Mouse (Mus musculus) kidney, embryonic 14.5 days (tissue): ENCODE measurements around the gene Agap1. TPM values are rescaled to one million over a fixed set of nuclear protein-coding genes. Genes with fewer than 3 reads are reported as not detected.
A peak's percentile ranks its signal among the peaks of the same experiment; 100 is the strongest.

Source experiments
- ATAC-seq: fragments of 200-750 bp; cut with Nextera tagmentation; 2 replicates; pipeline ENCODE4 v1.8.0; 2017; ENCODE audit warnings: moderate number of reproducible peaks, mild to moderate bottlenecking, moderate TSS enrichment, moderate library complexity; ENCODE audit not compliant: low FRiP score, low TSS enrichment
- H3K27ac ChIP-seq: fragments of 300-500 bp; sonication (generic); 2 replicates; pipeline ENCODE4 v1.5.1; 2014; ENCODE audit warnings: low read depth, mild to moderate bottlenecking, low read length, moderate library complexity, mixed read lengths
- H3K27me3 ChIP-seq: fragments of 300-500 bp; sonication (generic); 2 replicates; pipeline ENCODE4 v1.6.1; 2014; ENCODE audit warnings: mild to moderate bottlenecking, low read length; ENCODE audit not compliant: control insufficient read depth, insufficient read depth
- H3K36me3 ChIP-seq: fragments of 300-500 bp; sonication (generic); 2 replicates; pipeline ENCODE4 v1.6.1; 2014; ENCODE audit warnings: low read length, mixed read lengths; ENCODE audit not compliant: control insufficient read depth, insufficient read depth
- H3K4me1 ChIP-seq: fragments of 300-500 bp; sonication (generic); 2 replicates; pipeline ENCODE4 v1.6.1; 2014; ENCODE audit warnings: low read length, mixed read lengths; ENCODE audit not compliant: control insufficient read depth, insufficient read depth
- H3K4me2 ChIP-seq: fragments of 300-500 bp; sonication (generic); replicated peaks from 2 replicates; pipeline ENCODE4 v1.6.1; 2014; ENCODE audit warnings: low read depth, mild to moderate bottlenecking, low read length
- H3K4me3 ChIP-seq: fragments of 300-500 bp; sonication (generic); 2 replicates; pipeline ENCODE4 v1.5.1; 2014; ENCODE audit warnings: mild to moderate bottlenecking, low read length
- H3K9ac ChIP-seq: fragments of 300-500 bp; sonication (generic); 2 replicates; pipeline ENCODE4 v1.6.1; 2014; ENCODE audit warnings: low read depth, mild to moderate bottlenecking, low read length, moderate library complexity
- H3K9me3 ChIP-seq: fragments of 300-500 bp; sonication (generic); 2 replicates; pipeline ENCODE4 v1.6.1; 2016; ENCODE audit warnings: low read length; ENCODE audit not compliant: control insufficient read depth
- WGBS: fragments of 180-500 bp; shearing (Covaris S2); extraction: QIAGEN DNeasy Blood & Tissue Kit; methylation state at CpG from one replicate; pipeline ENCODE4 v1.1.7; 2014; 5-methylcytosine and 5-hydroxymethylcytosine counted together
- polyA plus RNA-seq: library from polyadenylated mRNA; unstranded; fragments of >200 nt; fragmentation: Nextera tagmentation; extraction: Ambion mirVana; gene quantifications from 2 replicates; pipeline ENCODE4 v1.2.1, GENCODE M21; 2014

Agap1 gene
- polyA plus RNA-seq, 1 experiment from 2014 or later, result 19.3 TPM

DNA sequence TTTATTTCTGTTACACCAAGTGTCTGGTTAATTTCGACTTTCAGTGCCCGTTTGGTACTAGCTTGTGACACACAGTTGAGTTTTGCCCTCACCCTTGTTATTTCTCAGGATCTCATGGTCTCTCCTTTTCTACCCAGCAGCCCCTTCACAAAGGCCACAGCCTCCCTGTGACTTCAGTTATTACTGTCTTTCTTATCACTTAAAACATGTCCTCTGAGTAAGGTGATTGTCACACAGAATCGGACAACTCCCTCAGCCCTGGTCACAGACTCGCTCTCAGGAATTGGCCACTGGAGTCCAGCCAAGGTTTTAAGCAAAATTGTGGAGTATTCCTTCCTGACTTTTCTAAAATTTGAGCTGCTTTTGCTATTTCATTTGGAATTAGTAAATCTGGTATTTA is 176.2 kb downstream of the Agap1 start:
- Histone ChIP-seq H3K36me3 (peaks cover 27% of the 10 kb centered on the region; the same call in 1 of the 2 replicates), H3K4me1 (no peaks in the 10 kb centered on the region), H3K27me3 (no peaks in the 10 kb centered on the region), H3K4me2 (no peak overlapping the region), H3K4me3 (no peak overlapping the region), H3K9ac (no peak overlapping the region), H3K27ac (no peak overlapping the region), H3K9me3 (no peaks in the 10 kb centered on the region)
- whole genome bisulfite sequencing, result 84% methylated on average over 4 of the region's 4 CpGs
- ATAC-seq, result no peak

DNA sequence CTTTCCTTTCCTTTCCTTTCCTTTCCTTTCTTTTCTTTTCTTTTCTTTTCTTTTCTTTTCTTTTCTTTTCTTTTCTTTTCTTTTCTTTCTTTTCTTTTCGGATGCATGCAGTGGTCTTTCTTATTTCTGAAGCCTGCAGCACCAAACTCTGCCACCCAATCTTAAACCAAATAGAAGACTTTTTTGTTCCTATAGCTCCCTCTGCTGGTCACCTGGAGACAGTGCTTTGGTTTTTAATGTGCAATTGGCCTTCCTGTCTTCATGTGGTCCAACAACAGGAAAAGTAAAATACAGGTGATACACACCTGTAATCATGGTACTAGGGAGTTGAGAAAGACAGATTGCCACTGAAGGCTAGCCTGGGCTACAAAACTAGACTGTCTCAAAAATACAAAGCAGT is 177.1 kb downstream of the Agap1 start:
- no peak for ATAC-seq
- no peak overlapping the region for H3K4me2 ChIP-seq

DNA sequence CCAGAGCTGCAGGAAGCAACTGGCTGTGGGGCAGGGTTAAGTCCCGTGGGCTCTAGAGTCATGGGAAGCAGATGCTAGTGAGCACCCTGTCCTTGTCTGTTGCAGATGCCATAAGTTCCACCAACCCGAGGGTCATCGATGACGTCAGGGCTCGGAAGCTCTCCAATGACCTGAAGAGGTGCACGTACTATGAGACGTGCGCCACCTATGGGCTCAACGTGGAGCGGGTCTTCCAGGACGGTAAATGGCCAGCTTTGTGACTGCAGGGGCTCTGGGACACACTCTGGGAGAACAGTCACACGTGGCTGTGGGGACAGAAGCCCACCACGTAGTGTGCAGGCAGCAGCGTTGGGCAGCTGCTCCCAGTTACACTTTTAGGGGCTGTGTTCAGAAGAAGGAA is 179.4 kb downstream of the Agap1 start:
- H3K4me2 ChIP-seq, result no peak overlapping the region
- peaks cover 26% of the 10 kb centered on the region; the same call in 1 of the 2 replicates for H3K36me3 ChIP-seq
- no peaks in the 10 kb centered on the region for H3K4me1 ChIP-seq
- no peaks in the 10 kb centered on the region for H3K27me3 ChIP-seq
- H3K27ac ChIP-seq, result no peak overlapping the region
- 77% methylated on average over 14 of the region's 14 CpGs for WGBS
- no peak overlapping the region for H3K9ac ChIP-seq
- ATAC-seq, result no peak
- no peaks in the 10 kb centered on the region for H3K9me3 ChIP-seq
- H3K4me3 ChIP-seq, result no peak overlapping the region

More for the DNA sequence above, 177.1 kb downstream of the Agap1 start:
- Histone ChIP-seq H3K27me3 (no peaks in the 10 kb centered on the region), H3K9ac (no peak overlapping the region), H3K9me3 (no peaks in the 10 kb centered on the region), H3K27ac (no peak overlapping the region), H3K4me1 (no peaks in the 10 kb centered on the region), H3K4me3 (no peak overlapping the region), H3K36me3 (peaks cover 31% of the 10 kb centered on the region; the same call in 1 of the 2 replicates)
- WGBS, result 37% methylated on average over 1 of the region's 1 CpGs

DNA sequence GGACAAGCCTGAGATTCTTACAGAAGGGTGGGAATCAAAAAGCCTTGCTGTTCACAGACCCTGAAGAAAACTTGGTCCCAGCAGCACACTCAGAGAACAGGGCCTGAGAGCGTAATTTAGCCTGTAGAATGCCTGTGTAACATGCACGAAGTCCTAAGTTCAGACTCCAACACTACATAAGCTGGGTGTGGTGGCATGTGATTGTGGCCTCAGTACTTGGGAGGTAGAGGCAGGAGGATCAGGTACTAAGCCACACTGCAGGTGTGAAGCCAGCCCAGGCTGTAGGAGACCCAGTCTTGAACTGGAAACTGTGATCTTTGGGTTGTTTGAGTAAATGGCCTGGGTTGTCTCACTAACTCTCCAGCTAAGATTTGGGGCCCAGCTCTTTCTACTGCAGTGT is 180.5 kb downstream of the Agap1 start:
- no peak overlapping the region for H3K4me3 ChIP-seq
- no peaks in the 10 kb centered on the region for H3K9me3 ChIP-seq
- no peaks in the 10 kb centered on the region for H3K27me3 ChIP-seq
- no peaks in the 10 kb centered on the region for H3K4me1 ChIP-seq
- H3K9ac ChIP-seq, result no peak overlapping the region
- H3K27ac ChIP-seq, result no peak overlapping the region
- no peak for ATAC-seq
- WGBS, result 91% methylated on average over 2 of the region's 2 CpGs
- no peak overlapping the region for H3K4me2 ChIP-seq
- peaks cover 22% of the 10 kb centered on the region; the same call in 1 of the 2 replicates for H3K36me3 ChIP-seq

DNA sequence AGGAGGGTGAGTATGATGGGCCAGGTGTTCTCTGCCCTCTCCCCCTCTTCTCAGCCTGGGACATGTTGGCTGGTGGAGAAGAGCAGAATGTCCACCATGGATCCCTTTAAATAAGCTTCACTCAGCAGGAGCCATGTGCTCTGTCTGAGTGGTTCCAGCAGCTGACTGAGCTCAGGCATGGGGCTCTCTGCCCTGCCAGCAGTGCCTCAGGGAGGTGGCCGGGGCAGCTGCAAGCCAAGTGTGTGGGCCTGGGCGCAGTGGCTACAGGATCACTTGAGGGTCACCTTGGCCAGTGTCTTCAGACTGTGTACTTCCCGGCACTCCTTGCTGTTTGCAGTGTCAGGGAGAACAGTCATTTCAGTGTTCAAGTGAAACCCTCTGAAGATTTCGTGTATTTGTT is 183.1 kb downstream of the Agap1 start:
- H3K27me3 ChIP-seq, result no peaks in the 10 kb centered on the region
- no peaks in the 10 kb centered on the region for H3K9me3 ChIP-seq
- H3K4me1 ChIP-seq, result no peaks in the 10 kb centered on the region
- H3K36me3 ChIP-seq, result peaks cover 24% of the 10 kb centered on the region; the same call in 1 of the 2 replicates
- no peak overlapping the region for H3K4me3 ChIP-seq
- WGBS, result 90% methylated on average over 4 of the region's 4 CpGs
- no peak overlapping the region for H3K9ac ChIP-seq
- ATAC-seq, result no peak
- no peak overlapping the region for H3K4me2 ChIP-seq
- H3K27ac ChIP-seq, result no peak overlapping the region

DNA sequence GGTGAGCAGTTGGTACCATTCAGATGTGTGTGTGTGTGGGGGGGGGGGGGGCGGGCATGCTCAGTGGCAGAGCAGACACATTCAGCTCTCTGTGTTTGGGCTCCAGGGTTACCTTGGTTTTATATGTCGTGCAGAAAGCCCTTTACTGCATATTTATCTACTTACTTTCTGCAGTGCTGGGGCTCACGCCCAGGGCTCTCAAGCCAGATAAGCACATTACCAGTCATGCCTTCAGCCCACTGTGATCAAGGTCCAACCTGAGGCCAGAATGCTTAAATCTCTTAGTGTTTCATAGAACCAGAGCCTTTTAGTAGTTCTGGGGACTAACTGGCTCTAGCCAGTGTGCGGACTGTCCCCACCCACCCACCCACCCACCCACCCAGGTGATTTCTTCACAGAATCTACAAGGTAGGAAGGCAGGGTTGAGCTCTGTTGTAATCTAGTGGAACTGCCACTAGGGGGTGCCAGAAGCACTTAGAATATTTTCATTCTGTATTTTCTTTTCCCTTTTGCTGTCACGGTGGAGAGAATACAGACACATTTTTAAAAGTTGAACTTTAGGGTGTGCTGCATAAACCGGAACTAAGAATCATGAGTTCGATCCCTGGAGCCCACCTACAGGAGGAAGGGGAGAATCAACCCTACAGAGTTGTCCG is 189.0 kb downstream of the Agap1 start:
- no peaks in the 10 kb centered on the region for H3K27me3 ChIP-seq
- 69% methylated on average over 8 of the region's 8 CpGs for WGBS
- no peak for ATAC-seq
- H3K4me2 ChIP-seq, result no peak overlapping the region
- 0 out of 2 replicates have a peak, but pooled peaks cover 3% of the 10 kb centered on the region for H3K36me3 ChIP-seq
- 0 out of 2 replicates have a peak, but pooled peaks cover 11% of the 10 kb centered on the region for H3K4me1 ChIP-seq
- H3K9me3 ChIP-seq, result no peaks in the 10 kb centered on the region
- H3K27ac ChIP-seq, result no peak overlapping the region
- H3K9ac ChIP-seq, result no peak overlapping the region
- H3K4me3 ChIP-seq, result no peak overlapping the region

DNA sequence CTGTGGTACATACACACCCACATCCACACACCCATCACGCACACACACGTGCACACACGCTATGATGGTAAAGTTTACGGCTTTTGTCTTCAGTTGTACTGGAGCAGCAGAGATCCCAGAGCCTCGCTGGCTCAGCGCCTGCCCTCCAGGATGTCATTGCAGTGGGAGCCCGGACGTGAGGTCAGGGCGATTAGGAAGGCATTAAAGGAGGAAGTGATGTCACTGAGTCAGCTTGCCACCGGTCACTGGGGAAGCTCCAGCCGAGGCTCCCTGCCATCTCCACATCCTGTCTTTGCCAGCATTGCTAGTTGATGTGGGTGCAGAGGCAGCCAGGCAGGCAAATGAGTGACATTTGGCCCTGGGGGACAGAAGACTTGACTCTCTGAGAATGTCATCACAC is 189.5 kb downstream of the Agap1 start:
- no peak overlapping the region for H3K9ac ChIP-seq
- 74% methylated on average over 11 of the region's 11 CpGs for WGBS
- ATAC-seq, result no peak
- H3K4me2 ChIP-seq, result no peak overlapping the region
- no peak overlapping the region for H3K4me3 ChIP-seq
- no peak overlapping the region for H3K27ac ChIP-seq
- H3K36me3 ChIP-seq, result 0 out of 2 replicates have a peak, but pooled peaks cover 3% of the 10 kb centered on the region
- no peaks in the 10 kb centered on the region for H3K9me3 ChIP-seq
- H3K4me1 ChIP-seq, result 0 out of 2 replicates have a peak, but pooled peaks cover 11% of the 10 kb centered on the region
- no peaks in the 10 kb centered on the region for H3K27me3 ChIP-seq

DNA sequence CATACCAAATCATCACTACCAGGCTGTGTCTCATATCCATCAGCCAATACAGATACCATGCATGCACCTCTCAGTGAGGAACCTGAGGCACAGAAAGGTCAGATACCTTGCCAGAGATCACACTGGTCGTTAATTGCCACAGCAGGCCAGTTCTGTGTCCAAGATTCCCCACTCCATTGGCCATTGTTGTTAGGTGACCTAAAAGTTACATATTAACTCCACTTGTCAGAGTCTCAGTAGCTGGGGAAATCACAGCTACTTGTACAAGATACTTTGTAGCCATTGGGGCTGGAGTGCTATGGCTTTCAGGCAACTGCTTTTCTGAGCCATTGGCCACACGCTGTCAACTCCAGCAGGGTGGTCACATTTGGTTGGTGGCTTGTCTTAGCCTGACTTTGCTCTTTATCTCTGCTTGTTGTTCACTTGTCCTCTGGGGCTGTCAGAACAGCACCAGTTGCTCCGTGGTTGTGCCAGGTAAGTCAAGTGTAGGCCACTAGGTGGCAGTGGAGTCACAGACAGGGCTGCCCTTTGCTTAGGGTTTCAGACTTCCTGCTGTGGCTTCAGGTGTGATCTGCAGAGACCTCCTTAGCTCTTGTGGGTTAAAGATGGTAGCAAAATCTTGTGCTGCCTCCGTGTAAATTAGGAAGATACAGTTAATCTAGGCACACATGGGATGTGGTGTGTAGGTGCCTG is 191.9 kb downstream of the Agap1 start:
- 15% methylated on average over 4 of the region's 4 CpGs for WGBS
- Histone ChIP-seq H3K9me3 (no peaks in the 10 kb centered on the region), H3K36me3 (no peaks in the 10 kb centered on the region), H3K27ac (no peak overlapping the region), H3K4me3 (peak overlapping the region; percentile 26; the same call in 1 of the 2 replicates), H3K4me1 (0 out of 2 replicates have a peak, but pooled peaks cover 11% of the 10 kb centered on the region), H3K9ac (no peak overlapping the region), H3K27me3 (no peaks in the 10 kb centered on the region), H3K4me2 (peak overlapping the region; percentile 48)
- ATAC-seq, result peak; percentile 58

DNA sequence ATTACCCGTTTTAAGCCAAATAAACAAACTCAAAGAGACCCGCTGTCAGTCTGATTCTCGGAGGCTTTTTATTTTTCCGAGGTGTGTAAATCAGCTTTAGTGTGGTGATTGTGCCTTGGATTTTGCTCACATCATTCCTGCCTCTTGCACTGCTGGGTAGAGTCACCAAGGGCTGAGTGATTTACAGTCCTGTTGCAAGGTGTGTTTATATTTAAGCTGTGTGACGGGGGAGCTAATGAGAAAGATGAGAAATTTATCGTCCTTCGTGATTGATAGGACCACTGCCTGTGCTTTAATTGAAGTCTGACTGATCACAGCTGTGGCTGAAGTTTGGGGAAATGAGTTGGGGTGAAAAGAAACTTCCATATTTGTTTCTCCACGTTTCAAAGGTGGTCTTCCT is 192.9 kb downstream of the Agap1 start:
- no peak overlapping the region for H3K27ac ChIP-seq
- no peak overlapping the region for H3K4me3 ChIP-seq
- H3K27me3 ChIP-seq, result no peaks in the 10 kb centered on the region
- H3K9me3 ChIP-seq, result no peaks in the 10 kb centered on the region
- H3K9ac ChIP-seq, result no peak overlapping the region
- no peaks in the 10 kb centered on the region for H3K36me3 ChIP-seq
- peak; percentile 60; the same call in 1 of the 2 replicates for ATAC-seq
- 0 out of 2 replicates have a peak overlapping the region, but pooled peaks have one; percentile 48 for H3K4me2 ChIP-seq
- 31% methylated on average over 8 of the region's 8 CpGs for WGBS
- 0 out of 2 replicates have a peak, but pooled peaks cover 11% of the 10 kb centered on the region for H3K4me1 ChIP-seq
